Comparison of ENCODE assay signal across 25 mouse cellular contexts in the genomic region with DNA sequence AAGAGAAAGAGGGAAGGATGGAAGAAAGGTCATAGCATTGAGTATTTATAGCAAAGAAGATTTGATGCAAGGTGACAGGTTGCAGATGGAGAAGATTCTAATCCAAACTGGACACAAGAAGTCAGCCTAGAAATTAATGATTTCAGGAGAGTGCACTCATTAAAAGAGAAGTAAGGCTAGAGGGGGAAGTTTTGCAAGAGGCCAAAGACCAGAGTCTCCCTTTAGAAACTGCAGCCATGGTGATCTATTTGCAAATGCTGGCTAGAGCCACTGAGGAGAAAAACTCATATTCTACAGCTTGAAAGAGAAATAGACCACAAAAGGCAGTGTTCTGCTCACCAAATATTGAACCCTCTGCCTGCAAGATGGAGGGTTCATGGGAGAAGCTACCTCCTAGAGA.
"Had no signal": no experiment of that assay in that cellular context is flagged by ENCODE, and none has a peak within 500 bp of the region (broad histone marks: within the 10 kb centered on the region; RNA-seq: fewer than 3 reads in every experiment).

No protein-coding gene starts in this region.

- H3K4me1 ChIP-seq: heart, embryonic 10.5 days; heart, embryonic 12.5 days; hindbrain, embryonic 10.5 days; hindbrain, embryonic 12.5 days; intestine, embryonic 15.5 days; kidney, embryonic 15.5 days; limb, embryonic 13.5 days; limb, embryonic 15.5 days; liver, embryonic 12.5 days had no signal

- DNase-seq: gastrocnemius, postnatal 14 days; gastrocnemius, postnatal 36 days; heart, adult 18-20 months; heart, postnatal 10 days; heart, postnatal 4 days; kidney, adult 8-10 months; kidney, postnatal 25 days; kidney, postnatal 4 days; left cerebral cortex, postnatal 4 days had no signal

- H3K4me3 ChIP-seq: heart, embryonic 10.5 days; heart, embryonic 12.5 days; hindbrain, embryonic 10.5 days; hindbrain, embryonic 12.5 days; intestine, embryonic 15.5 days; kidney, embryonic 15.5 days; layer of hippocampus, adult 2 months; limb, embryonic 13.5 days; limb, embryonic 15.5 days; liver, embryonic 12.5 days had no signal

- H3K27ac ChIP-seq: heart, embryonic 10.5 days; hindbrain, embryonic 10.5 days; hindbrain, embryonic 12.5 days; hindbrain, embryonic 14.5 days; intestine, embryonic 15.5 days; kidney, embryonic 15.5 days; kidney, postnatal 0 days; layer of hippocampus, adult 2 months; limb, embryonic 13.5 days; limb, embryonic 15.5 days; liver, embryonic 12.5 days; liver, embryonic 14.5 days had no signal

- ATAC-seq: hindbrain, embryonic 16.5 days; inflammation-experienced regulatory T-cells, adult 6 months; intestine, embryonic 15.5 days; intestine, postnatal 0 days; liver, embryonic 12.5 days had no signal

- H3K36me3 ChIP-seq: heart, embryonic 10.5 days; heart, embryonic 12.5 days; hindbrain, embryonic 10.5 days; hindbrain, embryonic 12.5 days; intestine, embryonic 15.5 days; kidney, embryonic 15.5 days; limb, embryonic 13.5 days; limb, embryonic 15.5 days; liver, embryonic 12.5 days had no signal

- H3K27me3 ChIP-seq: heart, embryonic 12.5 days; hindbrain, embryonic 12.5 days; intestine, embryonic 15.5 days; kidney, embryonic 15.5 days; limb, embryonic 13.5 days; limb, embryonic 15.5 days; liver, embryonic 12.5 days had no signal
